Mouse (Mus musculus): ENCODE results near the gene Cplane1.
"Not testable (repeated sequence)": the region's sequence is repeated elsewhere in the genome, so short reads cannot be mapped to it uniquely, and the experiment has no call there.

The Cplane1 gene

GRCm38 (mm10) chr15:8168591-8169265 lies at the start of gene Cplane1:
Gene Cplane1, plus strand, starts transcription at chr15:8169106.
- peak; percentile 95 for DNase-seq (ENCODE audit: low spot score)

- DNase-seq (ENCODE audit: low spot score) = no peak
Observed at GRCm38 (mm10) chr15:8129281-8129680, 39.6 kb upstream of the Cplane1 start.

DNA sequence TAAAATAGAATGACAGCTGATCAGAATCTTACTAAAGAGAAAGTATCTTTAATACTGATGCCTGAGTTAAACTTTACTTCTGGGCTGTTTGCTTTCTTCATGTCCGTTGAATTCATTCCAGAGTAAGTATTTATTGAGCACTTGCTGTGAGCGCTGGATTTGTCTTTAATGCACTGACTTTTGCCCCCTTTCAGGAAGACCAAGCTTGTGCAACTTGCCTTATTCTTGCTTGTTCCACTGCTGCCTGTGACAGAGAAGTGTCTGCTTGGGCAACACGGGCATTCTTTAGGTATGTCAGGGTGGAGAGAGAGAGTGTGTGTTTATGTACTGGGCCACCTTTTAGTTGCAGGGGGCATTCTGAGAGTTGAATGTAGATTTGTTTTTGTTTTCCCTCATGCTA lies 37.6 kb upstream of the Cplane1 start:
- DNase-seq (ENCODE audit: low spot score) = no peak

- DNase-seq (ENCODE audit: low spot score) = no peak
Observed at GRCm38 (mm10) chr15:8131761-8132160, 37.1 kb upstream of the Cplane1 start.

DNA sequence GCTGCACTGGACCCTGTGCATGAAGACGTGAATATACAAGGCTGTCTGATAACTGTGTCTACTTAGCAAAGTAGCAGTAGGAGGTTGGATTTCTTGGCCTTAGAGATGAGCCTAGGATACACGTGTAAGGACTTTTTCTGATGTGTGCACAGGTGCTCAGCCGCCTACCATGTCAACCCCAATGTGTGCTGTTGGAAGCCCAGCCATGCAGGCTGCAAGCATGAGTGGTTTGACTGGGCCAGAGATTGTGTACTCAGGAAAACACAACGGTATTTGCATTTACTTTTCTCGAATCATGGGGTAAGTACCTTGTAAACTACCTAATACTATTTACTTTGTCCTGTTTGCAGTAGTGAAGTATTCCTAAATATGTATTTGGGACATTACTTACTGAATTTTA lies 33.3 kb upstream of the Cplane1 start:
- no peak for DNase-seq (ENCODE audit: low spot score)

DNA sequence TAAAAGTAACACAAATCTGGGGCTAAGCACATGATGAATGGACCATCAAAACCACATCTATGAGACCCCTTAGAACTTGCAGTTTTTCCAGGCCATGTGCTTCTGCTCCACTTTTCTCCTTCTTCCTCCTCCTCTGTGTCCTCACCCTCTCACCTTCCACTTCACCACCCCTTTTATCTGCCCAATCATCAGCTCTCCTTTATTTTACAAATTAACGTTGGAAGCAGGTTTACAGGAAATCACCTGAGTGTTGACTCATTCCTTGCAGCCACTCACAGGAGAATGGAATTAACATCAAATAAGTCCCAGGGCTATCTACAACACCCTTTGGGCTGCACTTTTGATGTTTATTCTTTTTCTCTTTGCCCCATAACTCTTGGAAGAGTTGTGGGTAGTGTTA lies 7.1 kb upstream of the Cplane1 start:
- DNase-seq (ENCODE audit: low spot score) = no peak

- DNase-seq (ENCODE audit: low spot score) = no peak
Observed at GRCm38 (mm10) chr15:8169266-8169746, 400 bp downstream of the Cplane1 start.

- DNase-seq (ENCODE audit: low spot score) = no peak
Observed at GRCm38 (mm10) chr15:8189563-8189962, 20.7 kb downstream of the Cplane1 start.

- DNase-seq (ENCODE audit: low spot score) = no peak
Observed at GRCm38 (mm10) chr15:8190435-8190834, 21.5 kb downstream of the Cplane1 start.

DNA sequence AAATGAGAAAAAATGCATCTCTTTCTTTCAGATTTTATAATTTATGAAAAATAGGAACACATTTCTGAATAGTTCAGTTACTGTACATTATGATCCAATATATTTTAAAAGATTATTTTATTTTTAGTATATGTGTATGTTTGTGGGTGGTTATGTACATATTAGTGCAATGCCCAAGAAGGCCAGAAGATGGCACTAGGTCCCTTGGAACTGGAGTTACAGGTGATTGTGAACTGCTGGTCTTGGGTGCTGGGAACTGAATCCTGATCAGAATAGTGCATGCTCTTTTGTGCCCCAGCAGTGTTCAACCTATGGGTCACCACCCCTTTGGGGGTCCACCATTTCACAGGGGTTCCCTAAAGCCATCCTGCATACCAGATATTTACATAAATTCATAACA lies 31.4 kb downstream of the Cplane1 start:
- DNase-seq (ENCODE audit: low spot score) = no peak

GRCm38 (mm10) chr15:8208362-8208761 lies 39.5 kb downstream of the Cplane1 start:
- no peak for DNase-seq (ENCODE audit: low spot score)

DNA sequence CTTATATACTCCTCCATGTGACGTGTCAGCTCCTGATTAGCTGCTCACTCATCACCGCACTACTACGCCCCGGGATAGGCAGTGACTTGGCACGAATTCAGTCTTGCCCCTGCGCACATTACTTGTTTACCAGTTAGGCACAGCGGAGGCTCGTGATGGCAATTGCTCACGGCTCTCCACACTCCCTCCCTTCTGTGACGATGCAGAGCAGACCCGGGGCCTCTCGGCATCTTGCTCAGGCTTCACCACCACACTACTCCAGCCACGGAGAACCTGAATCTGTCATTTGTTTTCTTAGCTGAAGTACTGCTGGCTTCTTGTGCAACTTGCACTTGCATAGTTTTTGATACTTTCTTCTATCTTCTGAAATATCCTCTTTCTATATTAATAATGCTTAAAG lies 45.9 kb downstream of the Cplane1 start:
- no peak for DNase-seq (ENCODE audit: low spot score)

DNA sequence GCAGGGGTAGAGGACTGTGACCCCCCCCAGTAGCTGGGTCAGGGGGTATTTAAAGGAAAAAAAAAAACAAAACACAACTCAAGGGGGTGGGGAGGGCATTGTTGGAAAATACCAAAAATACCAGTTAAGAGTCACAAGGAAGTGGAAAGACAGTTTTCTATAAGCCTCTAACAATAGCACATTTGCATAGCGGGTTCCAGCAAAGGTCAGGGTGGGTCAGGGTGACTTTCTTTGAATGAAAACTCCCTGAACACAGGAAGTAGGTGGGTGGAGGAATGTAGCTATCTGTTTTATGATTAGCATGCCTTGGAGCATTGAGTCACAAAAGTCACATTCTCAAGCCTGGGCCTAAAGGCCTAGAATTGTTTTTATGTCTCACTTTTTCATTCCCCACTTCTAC lies 65.3 kb downstream of the Cplane1 start:
- DNase-seq (ENCODE audit: low spot score) = not testable (repeated sequence)

- DNase-seq (ENCODE audit: low spot score) = no peak
Observed at GRCm38 (mm10) chr15:8265946-8266345, 97.0 kb downstream of the Cplane1 start.

DNA sequence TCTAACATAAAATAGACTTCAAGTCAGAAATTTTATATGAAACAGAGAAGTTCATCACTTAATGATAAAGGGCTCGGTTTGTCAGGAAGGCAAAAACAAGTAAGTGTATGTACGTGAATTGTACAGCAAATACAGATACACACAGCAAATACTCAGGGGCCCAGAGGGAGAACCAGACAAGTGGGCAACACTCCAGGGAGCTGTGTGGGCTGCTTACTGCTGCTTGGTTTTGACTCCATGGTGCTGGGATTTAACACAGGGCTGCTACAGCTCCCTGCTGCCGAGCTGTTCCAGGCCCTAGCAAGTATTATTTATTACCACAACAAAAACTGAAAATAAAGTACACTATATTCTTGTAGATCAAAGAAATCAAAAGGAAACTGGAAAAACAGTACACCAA lies 98.3 kb downstream of the Cplane1 start:
- DNase-seq (ENCODE audit: low spot score) = no peak

GRCm38 (mm10) chr15:8268231-8268630 lies 99.3 kb downstream of the Cplane1 start:
- no peak for DNase-seq (ENCODE audit: low spot score)

DNA sequence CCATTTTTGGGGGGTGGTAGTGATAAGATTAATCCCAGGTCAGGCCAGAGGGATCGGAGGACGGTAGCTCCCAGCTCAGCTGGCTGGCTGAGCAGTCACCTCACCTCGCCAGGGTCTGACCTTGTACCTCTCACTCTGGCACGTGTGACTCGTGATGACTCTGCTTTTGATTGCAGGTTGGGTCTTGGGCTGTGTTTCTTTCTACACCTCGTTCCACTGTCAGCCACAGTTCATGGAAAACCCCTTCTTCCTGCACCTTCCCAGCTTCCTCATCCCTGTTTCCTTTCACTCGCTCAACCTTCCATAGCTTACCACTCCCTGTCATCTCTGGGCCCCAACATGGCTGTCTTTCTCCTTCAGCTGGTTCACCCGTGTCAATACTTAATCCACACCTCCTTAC lies 103.0 kb downstream of the Cplane1 start:
- DNase-seq (ENCODE audit: low spot score) = no peak

GRCm38 (mm10) chr15:8277916-8278315 lies 109.0 kb downstream of the Cplane1 start:
- not testable (repeated sequence) for DNase-seq (ENCODE audit: low spot score)

GRCm38 (mm10) chr15:8279320-8279779 lies 110.4 kb downstream of the Cplane1 start:
- peak; percentile 37 for DNase-seq (ENCODE audit: low spot score)

DNA sequence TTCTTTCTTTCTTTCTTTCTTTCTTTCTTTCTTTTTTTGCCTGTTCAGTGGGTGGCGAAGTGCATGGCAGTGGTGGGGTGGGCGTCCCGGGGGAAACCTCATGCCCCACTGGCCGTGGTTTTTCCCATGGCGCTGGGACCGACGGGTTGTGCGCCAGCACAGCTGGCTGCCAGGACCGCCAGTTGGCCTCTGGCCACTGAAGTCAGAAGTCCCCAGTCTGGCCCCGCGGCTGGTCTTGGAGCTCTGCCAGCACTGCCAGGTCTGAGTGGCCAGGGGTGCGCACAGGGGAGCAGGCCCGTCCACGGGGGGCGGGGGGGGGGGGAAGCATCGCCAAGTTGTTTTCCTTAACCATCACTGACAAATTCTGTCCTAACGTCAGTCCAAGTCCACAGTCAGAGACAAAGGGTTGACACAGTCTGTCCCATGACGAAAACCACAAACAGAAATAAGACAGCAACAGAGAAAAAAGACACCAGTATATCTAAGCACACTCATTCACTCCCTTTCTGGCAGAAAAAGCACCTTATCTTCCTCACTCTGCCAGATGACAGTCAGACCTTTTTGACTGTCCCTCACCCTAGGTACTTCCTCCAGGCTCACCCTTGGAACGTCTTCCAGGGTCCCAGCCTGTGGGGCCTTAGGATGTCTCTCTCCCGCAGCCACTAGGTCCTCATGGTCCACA lies 111.2 kb downstream of the Cplane1 start:
- peak; percentile 63 for DNase-seq (ENCODE audit: low spot score)

DNA sequence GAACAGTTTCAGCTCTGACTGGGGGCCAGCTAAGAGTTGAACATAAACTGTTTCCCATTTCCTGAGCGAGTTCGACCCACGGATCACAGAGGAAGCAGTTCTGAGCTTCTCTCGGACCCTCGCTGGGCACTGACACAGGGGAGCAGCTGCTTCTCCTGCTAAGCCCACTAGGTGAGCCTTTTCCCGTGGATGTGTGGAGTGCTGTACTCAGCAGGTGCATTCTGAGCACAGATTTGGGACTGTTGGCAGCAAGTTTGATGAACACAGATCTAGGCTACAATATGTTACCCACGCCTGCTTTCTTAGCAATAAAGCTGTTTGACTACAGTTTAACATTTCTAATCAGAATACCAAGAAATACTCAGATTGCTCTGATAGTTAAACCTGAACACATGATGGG lies 112.8 kb downstream of the Cplane1 start:
- no peak for DNase-seq (ENCODE audit: low spot score)

GRCm38 (mm10) chr15:8282155-8282554 lies 113.2 kb downstream of the Cplane1 start:
- DNase-seq (ENCODE audit: low spot score) = no peak

DNA sequence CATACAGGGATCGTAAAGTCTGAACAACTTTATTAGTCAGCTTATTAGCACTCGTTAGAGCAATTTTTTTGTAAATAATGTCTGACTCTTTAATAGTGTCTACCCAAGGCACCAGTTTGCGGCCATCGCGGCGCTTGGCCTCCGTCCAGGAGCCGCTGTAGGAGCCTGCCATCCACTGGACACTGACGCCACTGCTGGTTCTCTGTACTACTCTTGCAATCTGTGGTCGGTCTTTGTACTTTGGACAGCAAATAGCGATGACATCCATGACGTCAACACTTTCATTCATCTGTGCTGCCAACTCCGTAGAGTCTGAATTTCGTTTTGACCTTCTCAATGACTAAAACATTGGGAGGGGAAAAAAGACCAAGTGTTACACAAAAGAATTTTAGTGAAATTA lies 122.3 kb downstream of the Cplane1 start:
- DNase-seq (ENCODE audit: low spot score) = no peak

DNA sequence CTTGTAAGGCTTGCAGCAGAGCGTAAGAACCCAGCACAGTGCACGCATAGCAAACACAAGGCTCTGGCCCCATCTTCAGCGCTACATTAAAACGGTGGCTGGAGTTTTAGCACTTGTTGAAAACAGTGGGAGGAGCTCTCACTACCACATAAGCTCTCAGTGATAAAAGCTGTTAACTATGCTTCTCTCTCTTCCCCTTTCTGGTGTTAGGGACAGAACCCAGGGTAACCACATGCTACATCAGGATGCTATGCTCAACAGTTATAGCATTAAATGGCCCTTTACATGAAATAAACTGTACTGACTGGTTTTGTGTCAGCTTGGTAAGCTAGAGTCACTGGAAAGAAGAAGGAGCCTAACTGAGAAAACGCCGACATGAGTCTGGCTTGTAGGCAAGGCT lies 125.2 kb downstream of the Cplane1 start:
- DNase-seq (ENCODE audit: low spot score) = no peak
